Mouse (Mus musculus): ENCODE data around the gene Plek.
"Not testable (repeated sequence)": the region's sequence is repeated elsewhere in the genome, so short reads cannot be mapped to it uniquely, and the experiment has no call there.

The Plek gene

DNA sequence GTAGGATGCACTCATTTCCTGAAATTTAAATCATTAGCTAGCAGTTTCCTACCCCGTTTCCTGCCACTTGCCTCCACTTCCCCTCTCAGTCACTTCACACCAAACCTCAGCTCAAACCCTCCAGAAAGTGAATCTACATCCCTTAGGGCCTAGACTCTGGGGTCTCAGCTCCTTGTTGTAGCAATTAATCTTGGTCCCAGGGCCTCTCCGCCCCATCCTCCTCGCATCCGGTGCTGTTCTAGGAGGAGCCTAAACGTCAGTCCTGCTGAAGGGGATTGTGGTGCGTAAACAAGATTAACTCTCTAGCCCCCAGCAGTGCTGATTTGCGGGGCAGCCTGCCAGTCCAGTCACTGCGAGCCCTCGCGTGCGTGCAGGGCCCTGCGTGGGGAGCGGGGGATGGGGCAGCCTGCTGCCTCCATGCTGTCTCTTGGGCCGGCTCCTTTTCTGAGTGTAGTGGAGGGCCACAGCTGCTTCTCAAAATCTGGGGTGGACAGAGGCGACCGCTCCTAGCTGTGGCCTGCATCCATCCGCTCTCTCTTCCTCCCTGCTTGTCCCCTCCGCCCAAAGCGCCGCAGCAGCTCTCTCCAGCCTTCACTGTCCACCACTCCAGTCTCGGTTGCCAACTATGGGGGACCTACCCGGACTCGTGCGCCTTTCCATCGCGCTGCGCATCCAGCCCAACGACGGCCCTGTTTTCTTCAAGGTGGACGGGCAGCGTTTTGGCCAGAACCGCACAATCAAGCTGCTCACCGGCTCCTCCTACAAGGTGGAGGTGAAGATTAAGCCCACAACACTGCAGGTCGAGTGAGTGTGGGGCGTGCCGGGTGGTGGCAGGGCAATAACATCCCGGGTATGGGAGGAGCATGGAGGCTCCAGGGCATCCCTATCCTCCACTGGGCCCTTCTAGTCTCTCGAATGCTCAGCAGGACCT, at the start of gene Plek, which contains the start of gene Cnrip1:
Gene Plek, minus strand, starts transcription at position 837 of the 931 bp plus-strand sequence.
Gene Cnrip1, plus strand, starts transcription at position 42 of the 931 bp plus-strand sequence.
- peak; percentile 60 for DNase-seq (ENCODE audit: low read depth, low spot score)

DNA sequence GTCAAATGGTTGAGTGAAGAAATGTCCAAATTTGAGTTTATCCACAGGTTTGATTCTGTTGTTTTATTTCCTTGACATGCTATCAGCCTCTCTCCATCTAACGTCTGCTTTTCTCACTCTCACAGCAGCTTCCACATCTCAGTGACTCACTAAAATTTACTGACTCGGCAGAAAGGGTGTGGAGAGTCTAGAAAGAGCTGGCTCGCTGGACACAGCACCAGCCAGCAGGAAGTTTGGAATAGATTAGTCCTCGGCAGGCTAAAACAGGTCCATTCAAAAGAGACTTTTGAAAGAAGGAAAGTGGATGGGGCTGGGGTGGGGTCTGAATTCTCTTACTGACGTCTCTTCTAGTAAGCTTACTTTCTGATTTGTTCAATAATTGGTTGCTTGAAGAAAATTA, 33.9 kb upstream of the Plek start:
- DNase-seq (ENCODE audit: low read depth, low spot score) = no peak

DNA sequence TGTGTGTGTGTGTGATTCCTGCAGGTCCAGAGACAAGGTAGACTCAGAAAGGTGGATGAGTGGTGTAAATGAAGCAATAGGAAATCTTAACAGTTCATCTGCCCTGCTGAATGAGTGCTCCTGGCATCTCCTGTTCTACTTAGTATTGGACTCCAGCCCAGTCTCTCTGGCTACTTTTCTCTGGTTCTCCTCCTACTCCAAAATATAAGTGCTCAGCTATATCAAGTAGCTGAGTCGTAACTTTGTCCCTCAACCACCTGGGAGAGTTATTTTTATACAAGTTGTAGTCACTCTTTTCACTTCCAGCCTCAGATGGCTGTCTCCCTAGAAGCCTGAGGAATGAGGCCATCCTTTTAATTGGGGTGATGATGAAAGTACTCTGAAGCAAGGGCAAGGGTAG, 31.7 kb upstream of the Plek start:
- DNase-seq (ENCODE audit: low read depth, low spot score) = no peak

DNA sequence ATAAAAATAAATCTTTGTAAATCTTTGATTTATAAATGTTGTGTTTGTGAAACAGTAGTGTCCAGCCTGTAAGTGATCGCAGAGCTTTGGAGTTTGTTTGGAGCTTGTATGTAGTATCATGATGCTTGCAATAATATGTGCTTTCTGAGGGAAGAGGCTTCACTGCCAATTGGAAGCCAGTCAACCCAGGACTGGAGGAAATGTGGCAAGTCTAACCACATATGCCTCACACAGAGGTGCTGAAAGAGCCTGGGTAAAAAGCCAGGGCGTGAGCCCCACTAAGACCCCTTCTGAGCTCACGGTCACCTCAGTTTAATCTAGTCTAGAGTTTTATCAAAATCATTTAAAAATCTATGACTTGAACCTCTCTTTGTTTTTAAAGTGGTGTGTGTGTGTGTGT, 31.3 kb upstream of the Plek start:
- no peak for DNase-seq (ENCODE audit: low read depth, low spot score)

DNA sequence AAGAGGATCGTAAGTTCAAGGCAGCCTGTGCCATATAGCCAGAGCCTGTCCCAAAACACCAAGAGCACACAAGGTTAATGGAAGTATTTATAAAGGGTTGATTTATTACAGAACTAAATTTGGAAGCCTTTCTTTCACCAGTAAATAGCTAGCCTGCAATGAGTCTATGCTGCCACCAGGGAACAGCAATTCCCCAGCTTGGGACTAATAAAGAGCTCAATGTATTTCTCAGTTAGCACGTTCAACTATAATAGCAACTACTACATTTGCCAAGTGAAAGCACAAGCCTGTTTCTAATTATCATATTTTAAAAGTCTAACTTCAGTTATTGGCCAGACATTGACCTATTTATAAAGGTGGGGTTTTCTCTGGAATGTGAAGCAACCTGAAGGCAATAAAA, 30.8 kb upstream of the Plek start:
- DNase-seq (ENCODE audit: low read depth, low spot score) = no peak

DNA sequence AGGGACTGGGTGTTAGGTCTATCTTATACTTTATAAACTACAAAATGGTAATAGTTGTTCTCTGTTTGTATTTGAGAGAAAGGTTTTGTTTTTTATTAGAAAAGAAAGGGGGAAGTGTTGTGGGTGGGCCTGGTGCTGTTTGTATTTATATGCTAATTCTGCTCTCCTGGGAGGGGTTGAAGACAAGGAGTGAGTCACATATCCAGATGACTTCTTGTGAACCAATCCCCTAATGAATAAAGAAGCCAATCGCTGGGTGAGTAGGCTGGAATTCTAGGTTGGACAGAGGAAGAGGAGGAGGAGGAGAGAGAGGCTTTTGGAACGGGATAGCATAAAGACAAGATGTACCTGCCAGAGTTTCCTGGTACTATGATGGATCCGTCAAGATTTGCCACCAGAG, 29.9 kb upstream of the Plek start:
- no peak for DNase-seq (ENCODE audit: low read depth, low spot score)

DNA sequence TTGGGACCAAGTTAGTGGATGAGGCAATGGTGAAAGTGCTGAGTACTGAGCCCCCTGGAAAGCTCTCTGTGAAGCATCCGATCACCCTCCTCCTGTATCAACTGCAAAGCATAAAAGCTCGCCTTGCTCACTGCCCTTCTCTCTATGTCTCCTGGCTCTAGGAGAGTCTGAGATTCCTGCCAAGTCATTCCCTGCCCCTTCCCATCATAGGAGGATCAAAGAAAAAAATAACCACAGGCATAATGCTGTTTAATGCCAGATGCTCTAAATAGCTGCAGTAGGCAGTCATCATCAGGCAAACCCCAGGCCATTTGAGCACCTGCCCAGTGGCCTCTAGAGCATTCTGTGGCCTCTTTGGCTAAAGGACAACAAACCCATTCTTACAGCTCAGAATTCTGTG, 23.5 kb upstream of the Plek start:
- no peak for DNase-seq (ENCODE audit: low read depth, low spot score)

DNA sequence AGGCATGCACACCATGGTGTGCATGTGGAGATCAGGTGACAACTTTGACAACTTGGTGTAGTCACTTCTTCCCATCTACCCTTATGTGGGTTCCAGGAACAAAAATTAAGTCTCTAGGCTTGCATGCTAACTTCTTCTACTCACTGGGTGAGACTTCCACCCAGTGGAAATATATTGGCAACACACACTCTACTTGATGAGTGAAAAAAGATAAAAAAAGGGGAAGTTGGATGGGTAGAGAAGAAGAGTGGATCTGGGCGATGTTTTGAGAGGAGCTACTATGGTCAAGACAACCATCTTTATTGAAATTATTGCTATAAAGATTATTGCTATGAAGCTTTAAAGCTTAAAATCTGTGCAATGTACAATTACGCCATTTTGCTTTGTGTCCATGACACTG, 17.2 kb upstream of the Plek start:
- not testable (repeated sequence) for DNase-seq (ENCODE audit: low read depth, low spot score)

DNA sequence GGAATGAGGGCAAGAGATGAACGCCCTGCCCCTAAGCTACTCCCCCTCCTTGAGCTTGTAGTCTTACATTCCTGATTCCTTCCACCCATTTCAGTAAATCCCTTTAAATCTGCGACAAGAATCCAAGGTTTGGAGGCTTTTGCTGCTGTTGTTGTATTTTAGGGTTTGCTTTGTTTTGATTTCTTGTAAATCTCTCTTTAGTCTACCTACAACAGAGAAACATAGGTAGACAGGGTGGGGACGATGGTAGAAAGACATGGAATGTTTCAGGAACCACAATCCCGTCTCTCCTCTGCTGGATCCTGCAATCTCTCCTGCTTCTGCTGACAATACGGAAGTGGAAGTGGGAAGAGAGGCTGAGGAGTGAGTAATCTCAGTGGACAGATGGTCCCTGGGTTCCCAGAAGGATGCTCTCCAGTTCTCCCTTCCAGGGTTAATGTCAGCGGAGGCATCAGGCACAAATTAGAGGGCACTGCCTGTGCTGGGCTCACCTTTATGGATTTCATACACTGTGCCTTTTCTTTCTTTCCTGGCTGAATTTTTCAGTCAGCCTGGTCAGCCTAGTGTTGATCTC, 382 bp upstream of the Plek start:
- DNase-seq (ENCODE audit: low read depth, low spot score) = peak; percentile 3

DNA sequence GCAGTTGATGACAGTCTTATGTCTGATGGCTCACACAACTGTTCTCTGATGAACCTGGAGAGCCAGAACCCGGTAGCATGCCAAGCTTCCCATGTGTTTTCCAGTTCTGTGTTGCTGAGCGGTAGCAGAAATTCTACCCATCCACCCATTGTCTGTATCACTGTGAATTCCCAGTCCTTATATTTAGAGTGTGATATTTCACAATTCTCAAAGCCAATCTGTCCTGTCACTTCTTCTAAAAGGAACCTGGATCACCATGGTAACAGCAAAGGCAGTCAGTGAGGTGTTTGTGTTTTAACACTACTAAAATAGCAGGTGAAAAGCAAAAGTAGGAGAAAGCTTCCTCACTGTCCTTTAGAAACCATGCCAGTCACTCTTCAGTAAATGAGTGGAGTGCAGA, 6.4 kb downstream of the Plek start:
- peak; percentile 8 for DNase-seq (ENCODE audit: low read depth, low spot score)

DNA sequence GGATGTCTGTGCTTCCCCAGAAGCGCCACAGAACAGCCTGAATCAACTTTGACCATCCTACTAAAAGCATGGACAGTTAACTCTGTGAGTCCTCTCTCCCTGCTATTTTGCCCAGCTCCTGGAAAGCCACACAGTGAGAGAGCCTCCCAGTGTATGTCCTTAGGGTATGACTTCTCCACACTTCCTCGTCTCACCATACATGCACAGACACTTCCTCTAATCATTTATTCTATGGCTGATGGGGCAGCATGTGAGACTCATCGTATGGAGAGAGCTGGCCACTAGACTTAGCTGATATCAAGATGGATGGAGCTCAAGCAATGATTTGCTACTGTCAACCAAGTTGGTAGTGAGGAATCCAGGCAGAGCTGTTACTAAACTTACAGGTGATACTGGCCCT, 28.2 kb downstream of the Plek start:
- no peak for DNase-seq (ENCODE audit: low read depth, low spot score)

DNA sequence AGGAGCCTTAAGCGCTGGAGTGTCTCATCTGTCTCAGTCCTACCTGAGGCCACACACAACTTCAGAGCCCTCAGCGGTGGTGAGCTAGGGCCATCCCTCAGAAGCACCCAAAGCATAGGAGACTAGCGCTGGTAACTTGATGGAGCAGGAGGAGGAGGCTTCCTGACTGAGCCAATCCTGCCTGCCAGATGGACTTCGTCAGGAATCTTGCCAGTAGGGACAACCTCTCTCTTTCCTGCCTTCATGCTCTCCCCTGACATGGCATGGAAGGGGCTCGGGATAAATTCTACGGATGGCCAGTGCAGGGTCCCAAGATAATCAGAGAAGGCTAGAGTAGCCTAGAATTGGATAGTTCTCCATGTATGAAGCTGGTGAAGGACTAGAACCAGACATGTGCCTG, 29.0 kb downstream of the Plek start:
- DNase-seq (ENCODE audit: low read depth, low spot score) = no peak

DNA sequence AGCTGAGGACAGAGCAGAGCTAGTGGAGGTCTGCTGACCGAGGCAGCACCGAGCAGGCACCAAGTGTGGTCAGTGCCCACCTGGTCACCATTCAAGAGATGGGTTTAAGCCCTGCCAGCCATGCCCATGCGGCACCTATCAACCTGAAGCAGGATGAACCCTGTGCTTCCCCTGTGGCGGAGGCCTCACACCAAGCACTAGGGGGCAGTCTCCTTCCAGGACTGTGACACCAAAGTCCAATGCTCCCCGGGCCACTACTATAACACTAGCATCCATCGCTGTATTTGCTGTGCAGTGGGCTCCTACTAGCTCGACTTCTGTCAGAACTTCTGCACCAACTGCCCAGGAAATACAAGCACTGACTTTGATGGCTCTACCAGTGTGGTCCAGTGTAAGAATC, 32.9 kb downstream of the Plek start:
- no peak for DNase-seq (ENCODE audit: low read depth, low spot score)

DNA sequence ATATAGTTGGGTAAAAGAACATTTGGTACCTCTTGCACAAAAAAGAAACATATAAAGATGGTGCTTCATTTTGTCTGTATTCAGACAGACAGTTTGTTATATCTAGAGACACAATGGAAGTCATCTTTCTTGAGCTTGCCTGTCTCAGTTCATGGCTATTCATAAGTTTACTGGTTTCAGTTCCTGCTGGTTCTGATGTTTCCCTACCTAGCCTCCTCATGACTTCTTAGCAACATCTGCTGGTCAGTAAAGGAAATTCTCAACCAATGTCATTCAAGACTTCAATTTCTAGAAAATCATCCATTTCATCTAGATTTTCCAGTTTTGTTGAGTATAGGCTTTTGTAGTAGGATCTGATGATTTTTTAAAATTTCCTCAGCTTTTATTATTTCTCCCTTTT, 39.2 kb downstream of the Plek start:
- DNase-seq (ENCODE audit: low read depth, low spot score) = no peak

DNA sequence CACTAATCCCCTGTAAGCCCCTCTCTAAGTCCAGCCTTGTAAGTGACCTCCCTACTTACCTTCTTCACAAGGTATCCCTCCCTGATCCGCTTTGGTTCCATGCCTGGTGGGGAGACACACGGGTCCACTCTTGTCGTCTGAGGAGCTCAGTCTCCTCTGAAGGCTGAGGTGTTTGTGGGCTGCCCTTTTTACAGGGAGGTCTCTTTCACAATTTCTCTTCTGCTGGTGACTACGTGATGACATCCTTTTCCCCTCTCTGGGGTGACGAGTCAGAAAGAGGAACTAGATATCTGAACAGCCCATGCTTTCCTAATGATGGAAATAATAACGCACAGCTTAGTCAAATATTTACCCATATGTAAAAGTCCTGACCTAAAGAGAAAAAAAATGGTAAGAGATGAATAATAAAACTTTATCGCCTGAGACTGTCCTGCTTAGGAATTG, 43.7 kb downstream of the Plek start:
- no peak for DNase-seq (ENCODE audit: low read depth, low spot score)

DNA sequence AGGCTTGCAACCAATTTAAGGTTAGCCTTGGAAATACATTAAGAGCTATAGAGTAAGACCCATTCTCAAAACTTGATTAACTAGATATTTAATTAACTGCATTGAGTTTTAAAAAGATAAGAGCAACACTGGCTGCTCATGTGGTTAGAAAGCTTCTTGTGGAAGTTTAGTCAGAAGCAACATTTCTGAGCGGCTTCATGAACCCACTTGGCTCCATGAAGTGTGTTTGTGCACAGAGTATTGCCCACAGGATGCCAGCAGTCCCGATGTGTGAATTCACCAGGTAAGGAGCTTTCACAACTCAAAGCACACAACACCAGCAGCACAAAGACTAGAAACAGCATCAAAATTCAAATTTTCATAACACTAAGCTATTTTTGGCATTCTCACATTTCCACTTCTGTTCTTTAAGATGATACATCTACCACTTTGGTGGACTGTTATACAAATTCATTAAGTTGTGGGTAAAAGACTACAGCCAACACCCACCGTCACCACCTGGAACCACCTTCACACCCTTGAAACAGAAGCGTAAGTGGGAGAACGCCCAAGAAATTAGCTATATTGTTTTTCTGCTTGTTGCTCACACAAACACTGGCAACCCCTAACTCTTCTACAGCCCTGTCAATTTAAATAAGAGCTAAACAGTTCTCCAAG, 44.5 kb downstream of the Plek start:
- no peak for DNase-seq (ENCODE audit: low read depth, low spot score)

DNA sequence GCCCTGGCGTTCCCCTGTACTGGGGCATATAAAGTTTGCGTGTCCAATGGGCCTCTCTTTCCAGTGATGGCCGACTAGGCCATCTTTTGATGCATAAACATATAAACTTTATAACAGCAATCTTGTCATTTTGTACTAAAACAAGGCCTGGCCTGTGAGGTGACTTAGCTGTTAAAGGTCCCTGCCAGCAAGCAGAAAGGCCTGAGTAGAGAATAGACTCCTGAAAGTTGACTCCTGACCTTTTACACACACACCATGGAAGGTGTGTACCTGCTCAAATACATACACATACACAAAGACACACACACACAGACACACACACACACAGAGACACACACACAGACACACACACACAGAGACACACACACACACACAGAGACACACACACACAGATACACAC, 45.7 kb downstream of the Plek start:
- DNase-seq (ENCODE audit: low read depth, low spot score) = not testable (repeated sequence)

DNA sequence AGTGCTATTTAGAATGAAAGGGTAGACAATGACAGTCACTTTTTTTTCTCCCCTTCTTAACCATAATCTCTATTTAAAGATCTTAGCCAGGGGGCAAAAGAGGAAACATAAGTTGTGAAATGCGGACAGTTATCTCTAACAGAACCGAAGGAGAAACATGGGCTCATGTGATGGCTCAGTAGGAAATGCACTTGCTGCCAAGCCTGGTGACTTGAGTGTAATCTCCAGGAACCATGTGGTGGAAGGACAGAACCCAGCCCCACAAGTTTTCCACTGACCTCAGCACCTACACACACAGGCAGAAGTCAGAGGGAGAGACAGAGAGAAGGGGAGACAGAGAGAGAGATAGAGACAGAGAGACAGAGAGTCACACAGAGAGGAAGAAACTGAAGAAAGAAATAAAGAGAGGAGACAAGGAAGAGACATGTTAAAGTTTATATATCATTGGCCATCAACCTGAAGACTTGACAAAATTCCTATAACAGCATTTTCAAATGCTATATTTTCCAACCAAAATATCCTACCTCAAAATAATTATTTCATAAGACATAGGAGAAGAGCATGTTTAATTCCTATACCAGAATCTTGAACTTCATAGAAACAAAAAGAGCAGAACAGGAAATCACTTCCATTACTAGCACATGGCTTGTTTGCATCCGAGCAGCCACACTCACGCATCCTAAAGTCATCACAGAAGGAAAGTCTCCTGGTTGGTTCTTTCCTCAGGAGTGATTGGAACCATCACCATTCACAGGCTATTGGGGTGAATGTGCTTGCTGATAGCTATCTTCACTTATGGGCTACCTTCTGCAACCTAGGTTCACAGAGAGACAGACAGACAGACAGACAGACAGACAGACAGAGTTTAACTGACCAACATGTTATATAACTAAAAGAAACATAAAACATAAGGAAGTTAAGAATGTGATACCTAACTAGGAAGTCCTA, 47.0 kb downstream of the Plek start:
- no peak for DNase-seq (ENCODE audit: low read depth, low spot score)

DNA sequence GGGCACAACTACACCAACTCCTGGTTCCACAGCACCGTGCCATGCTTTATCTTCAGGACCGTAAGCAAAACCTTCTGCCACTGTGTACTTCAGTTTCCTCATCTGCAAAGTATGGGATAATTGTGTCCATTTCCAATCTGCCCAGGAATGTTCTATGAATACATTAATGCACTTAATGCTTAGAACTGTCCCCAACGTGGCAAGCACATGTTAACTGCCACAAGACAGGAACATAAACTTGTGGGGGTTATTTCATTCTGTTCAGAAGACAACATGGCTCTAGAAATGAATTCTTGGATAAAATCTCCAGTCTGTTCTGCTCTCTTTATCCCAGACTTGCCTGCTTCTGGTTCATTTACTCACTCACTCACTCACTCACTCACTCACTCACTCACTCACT, 48.4 kb downstream of the Plek start:
- no peak for DNase-seq (ENCODE audit: low read depth, low spot score)

DNA sequence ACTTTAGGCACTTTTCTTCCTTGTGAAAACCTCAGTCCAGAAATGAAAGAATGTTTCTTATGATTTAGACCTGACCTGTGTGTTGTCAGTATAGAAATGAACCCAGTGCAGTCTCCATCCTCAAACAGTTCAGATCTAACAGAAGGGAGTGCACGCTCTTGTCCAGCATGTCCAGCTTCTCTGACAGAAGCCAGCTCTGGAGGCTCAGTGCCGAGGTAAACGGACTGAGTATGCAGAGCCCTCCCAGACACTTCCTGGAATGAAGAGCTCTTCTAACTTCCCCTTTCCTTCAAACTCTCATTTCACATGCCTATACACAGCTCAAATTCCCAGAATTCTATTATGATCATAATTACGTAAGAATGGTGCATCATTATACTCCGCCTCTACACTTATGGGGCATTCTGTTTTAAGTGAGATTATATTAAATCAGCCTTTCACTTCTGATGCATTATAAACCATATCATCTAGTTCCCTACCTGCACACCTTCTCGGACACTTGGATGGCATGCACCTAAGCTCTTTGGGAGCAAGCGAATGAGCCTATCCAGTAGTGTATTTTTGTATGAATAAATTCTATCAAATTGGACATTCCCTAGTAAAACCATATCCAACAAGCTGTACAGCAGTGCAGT, 49.3 kb downstream of the Plek start:
- DNase-seq (ENCODE audit: low read depth, low spot score) = no peak

Data from brain, embryonic 18.5 days (tissue).